Mouse (Mus musculus): ENCODE measurements around the gene Gm7257. TPM values are rescaled to one million over a fixed set of nuclear protein-coding genes. Genes with fewer than 3 reads are reported as not detected.

Gm7257 gene
- polyA plus RNA-seq (2015; fragmentation: Illumina TruSeq; extraction: RNeasy Lipid Tissue Mini Kit (QIAGEN cat#74804); ENCODE audit: insufficient read depth, low replicate concordance), result not detected

GRCm38 (mm10) chr9:36431584-36431983 lies at the start of gene Gm7257:
TSS of gene Gm7257 (plus strand) at chr9:36431884.

GRCm38 (mm10) chr9:36475338-36475737 lies 43.7 kb downstream of the Gm7257 start, which contains the start of gene Gm9513:
TSS of gene Gm9513 (plus strand) at chr9:36475638.

Other genes starting within 250 kb of the Gm7257 start
- gene Gm9513, start 43.8 kb downstream of the Gm7257 start, polyA plus RNA-seq (2015; fragmentation: Illumina TruSeq; extraction: RNeasy Lipid Tissue Mini Kit (QIAGEN cat#74804); ENCODE audit: insufficient read depth, low replicate concordance), result not detected
- not detected for gene Gm5615, start 110.1 kb downstream of the Gm7257 start, polyA plus RNA-seq (2015; fragmentation: Illumina TruSeq; extraction: RNeasy Lipid Tissue Mini Kit (QIAGEN cat#74804); ENCODE audit: insufficient read depth, low replicate concordance)
- not detected for gene Gm17689, start 150.8 kb downstream of the Gm7257 start, polyA plus RNA-seq (2015; fragmentation: Illumina TruSeq; extraction: RNeasy Lipid Tissue Mini Kit (QIAGEN cat#74804); ENCODE audit: insufficient read depth, low replicate concordance)
- gene A630095E13Rik, start 211.5 kb downstream of the Gm7257 start, polyA plus RNA-seq (2015; fragmentation: Illumina TruSeq; extraction: RNeasy Lipid Tissue Mini Kit (QIAGEN cat#74804); ENCODE audit: insufficient read depth, low replicate concordance), result not detected